Mouse (Mus musculus) E14TG2a.4 (cell line): ENCODE measurements around the gene Mtrf1.

ENCODE experiments used
- CTCF ChIP-seq: conservative IDR thresholded peaks from 2 replicates; pipeline ENCODE4 v1.5.1; 2014; ENCODE audit warnings: low read length
- NANOG ChIP-seq: IDR thresholded peaks from 2 replicates; pipeline ENCODE4 v1.6.1; 2014; ENCODE audit warnings: borderline replicate concordance, low read length, mixed read lengths
- POU5F1 ChIP-seq: IDR thresholded peaks from 2 replicates; pipeline ENCODE4 v1.6.1; 2014; ENCODE audit warnings: low read length, borderline replicate concordance

GRCm38 (mm10) chr14:79358055-79358454 lies 39.5 kb upstream of the Mtrf1 start:
- TF ChIP-seq CTCF (no peak), NANOG (no peak), POU5F1 (no peak)
